Mouse (Mus musculus) layer of hippocampus, adult 2 months (tissue): Measurements from ENCODE around the gene Zfp385c. TPM values are rescaled to one million over a fixed set of nuclear protein-coding genes. Genes with fewer than 3 reads are reported as not detected.

ENCODE experiments used
- DNase-seq, 2 experiments: peaks; one replicate each; pipeline ENCODE4 v3.0.0; 2022; ENCODE audit warnings: low spot score in 2 of 2
- H3K27ac ChIP-seq: fragments of 200-600 bp; 2 replicates; pipeline ENCODE4 v1.8.1; 2022
- H3K4me3 ChIP-seq: fragments of 200-600 bp; 2 replicates; pipeline ENCODE4 v1.8.1; 2022; ENCODE audit warnings: mild to moderate bottlenecking
- CTCF ChIP-seq: fragments of 200-600 bp; conservative IDR thresholded peaks from 2 replicates; pipeline ENCODE4 v1.8.1; 2022; ENCODE audit warnings: antibody characterized with exemption, mild to moderate bottlenecking, moderate library complexity
- total RNA-seq, 2 experiments: library from RNA; stranded (reverse); gene quantifications; 2 replicates each; pipeline ENCODE4 v1.2.3; 2021

The Zfp385c gene
- total RNA-seq, 2 experiments from 2014 or later, result 0.20 to 0.67 TPM

DNA sequence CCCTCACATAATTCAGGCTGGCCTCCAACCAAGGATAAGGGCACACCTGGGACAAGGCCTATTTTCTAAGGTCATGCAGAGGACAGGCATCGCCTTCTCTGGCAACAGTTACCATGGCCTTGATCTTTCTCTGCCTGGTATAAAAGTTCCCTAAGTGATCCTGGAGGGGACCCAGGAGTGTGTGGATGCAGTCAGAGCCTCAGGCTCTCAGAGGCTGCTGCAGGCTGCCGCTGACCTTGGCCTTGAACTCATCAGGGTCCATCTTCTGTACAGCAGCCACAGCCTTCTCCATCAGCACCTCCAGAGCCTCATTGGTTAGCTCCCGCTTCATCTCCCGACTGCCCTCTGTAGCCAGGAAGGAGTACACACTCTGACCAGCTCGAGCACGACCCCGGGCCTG lies 5.7 kb upstream of the Zfp385c start:
- no peak for TF ChIP-seq CTCF
- no peak for DNase-seq
- H3K27ac ChIP-seq, result no peak overlapping the region
- no peak overlapping the region for H3K4me3 ChIP-seq

DNA sequence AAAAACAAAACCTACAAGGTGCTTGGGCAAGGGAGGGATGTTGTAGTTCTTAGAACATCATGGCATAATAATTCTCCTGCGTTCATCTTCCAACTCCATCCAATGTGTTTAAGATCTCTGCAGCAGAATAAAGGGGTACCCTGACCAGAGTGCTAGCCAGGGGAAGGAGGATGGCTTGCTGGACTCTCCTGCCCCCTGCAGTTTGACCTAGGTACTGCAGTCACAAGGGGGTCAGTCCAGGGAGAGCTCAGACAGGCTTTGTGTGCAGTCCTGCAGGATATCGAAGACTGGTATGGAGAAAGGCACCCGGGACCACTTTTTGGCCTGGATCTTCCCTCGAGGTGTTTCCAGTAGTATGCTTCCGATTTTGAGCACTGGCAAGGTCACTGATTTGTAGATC lies 2.7 kb upstream of the Zfp385c start:
- H3K27ac ChIP-seq, result no peak overlapping the region
- H3K4me3 ChIP-seq, result no peak overlapping the region
- peak; percentile 99 for TF ChIP-seq CTCF
- peak; percentile 66 to 87 for DNase-seq

DNA sequence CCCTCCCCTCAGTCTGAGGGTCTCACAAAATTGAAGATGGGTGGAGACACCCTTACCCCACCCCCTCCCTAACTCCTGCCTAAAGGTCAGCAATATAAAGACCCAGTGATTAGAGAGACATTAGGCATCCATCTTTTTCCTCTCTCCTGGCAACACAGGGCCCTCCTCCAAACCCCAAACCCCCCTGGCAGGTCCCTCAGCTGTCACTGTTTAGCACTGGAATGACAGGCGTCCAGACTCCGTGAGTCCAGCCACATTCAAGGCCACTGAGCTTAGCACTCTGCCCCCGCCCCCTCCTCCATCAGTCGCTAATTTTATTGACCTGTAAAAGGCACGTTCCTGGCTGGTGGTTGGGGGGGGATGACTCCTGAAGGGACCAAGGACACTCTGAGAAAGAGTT lies 899 bp upstream of the Zfp385c start:
- TF ChIP-seq CTCF, result no peak
- Histone ChIP-seq H3K27ac (no peak overlapping the region), H3K4me3 (no peak overlapping the region)
- no peak for DNase-seq

DNA sequence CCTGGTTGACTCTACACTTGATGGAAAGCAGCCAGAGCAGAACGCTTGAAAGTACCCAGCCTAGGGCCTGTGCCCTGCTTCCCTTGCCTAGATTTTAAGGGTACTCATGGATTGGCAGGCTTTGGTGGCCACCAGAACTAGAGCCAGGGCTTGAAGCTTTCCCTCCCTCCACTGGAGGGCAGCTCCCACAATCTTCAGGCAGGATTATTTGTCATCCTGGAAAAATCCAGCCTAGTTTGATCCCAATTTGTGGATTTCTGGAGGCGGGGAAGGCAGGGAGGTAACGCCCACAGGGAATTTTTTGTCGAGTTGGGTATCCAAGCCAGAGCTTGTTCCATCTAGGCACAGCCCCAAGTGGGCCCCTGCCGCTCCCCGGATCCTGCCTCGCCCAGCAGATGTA lies 1.9 kb downstream of the Zfp385c start:
- no peak overlapping the region for H3K4me3 ChIP-seq
- H3K27ac ChIP-seq, result no peak overlapping the region
- TF ChIP-seq CTCF, result peak; percentile 57
- DNase-seq, result no peak

DNA sequence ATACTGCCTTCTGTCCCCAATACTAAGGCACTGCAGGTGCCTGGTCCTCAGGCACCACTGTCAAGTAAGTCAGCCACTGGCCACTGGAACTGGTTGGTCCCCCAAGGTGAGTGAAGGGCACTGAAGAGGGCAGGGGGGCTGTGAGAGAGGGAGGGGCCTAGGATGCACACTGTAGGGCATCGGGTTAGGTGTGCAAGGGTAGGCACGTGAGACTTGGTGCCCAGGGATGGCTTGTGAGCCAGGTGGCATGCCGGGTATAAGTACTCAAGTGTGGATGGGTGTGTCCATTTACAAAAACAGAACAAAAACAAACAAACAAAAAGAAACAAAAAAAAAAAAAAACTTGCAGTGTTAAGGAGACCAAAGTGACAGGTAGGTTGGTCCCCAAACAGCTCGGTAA lies 3.8 kb downstream of the Zfp385c start:
- no peak for TF ChIP-seq CTCF
- DNase-seq, result no peak
- Histone ChIP-seq H3K27ac (no peak overlapping the region), H3K4me3 (no peak overlapping the region)

DNA sequence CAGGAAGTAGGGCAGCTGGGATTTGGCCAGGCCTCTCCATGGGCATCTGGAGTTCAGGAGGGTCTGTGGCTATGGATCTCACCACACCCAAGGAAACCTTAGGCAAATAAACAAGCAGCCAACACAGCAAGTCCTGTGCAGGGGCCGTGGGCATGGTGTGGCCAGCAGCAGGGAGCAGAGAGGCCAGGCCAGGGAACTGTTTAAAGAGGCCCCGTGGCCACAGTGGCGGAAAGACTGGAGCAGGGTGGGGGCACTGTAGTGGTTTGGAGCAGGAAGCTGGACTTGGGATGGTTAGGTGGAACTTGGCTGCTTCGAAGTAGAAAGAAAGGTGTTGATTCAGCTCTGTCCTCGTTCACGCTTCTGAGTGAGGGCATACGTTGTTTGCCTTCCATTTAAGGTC lies 5.0 kb downstream of the Zfp385c start:
- no peak overlapping the region for H3K27ac ChIP-seq
- TF ChIP-seq CTCF, result no peak
- no peak overlapping the region for H3K4me3 ChIP-seq
- no peak for DNase-seq

DNA sequence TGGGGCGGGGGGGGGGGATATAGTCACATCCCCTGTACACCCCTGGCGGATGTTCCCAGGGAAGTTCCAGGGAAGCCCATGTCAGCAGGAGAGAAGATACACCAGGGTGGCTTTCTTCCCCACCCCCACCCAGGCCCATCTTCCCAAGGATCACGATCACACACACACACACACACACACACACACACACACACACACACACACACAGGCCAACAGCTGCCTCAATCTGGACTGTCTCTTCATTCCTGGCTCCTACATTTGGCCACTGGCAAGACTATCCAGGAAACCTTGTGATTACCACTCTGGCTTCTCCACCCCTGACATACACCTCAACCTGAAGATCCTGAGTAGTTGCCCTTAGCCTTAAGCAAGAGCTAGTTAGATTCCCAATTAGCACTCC lies 6.9 kb downstream of the Zfp385c start:
- H3K4me3 ChIP-seq, result no peak overlapping the region
- DNase-seq, result no peak
- no peak overlapping the region for H3K27ac ChIP-seq
- no peak for TF ChIP-seq CTCF

DNA sequence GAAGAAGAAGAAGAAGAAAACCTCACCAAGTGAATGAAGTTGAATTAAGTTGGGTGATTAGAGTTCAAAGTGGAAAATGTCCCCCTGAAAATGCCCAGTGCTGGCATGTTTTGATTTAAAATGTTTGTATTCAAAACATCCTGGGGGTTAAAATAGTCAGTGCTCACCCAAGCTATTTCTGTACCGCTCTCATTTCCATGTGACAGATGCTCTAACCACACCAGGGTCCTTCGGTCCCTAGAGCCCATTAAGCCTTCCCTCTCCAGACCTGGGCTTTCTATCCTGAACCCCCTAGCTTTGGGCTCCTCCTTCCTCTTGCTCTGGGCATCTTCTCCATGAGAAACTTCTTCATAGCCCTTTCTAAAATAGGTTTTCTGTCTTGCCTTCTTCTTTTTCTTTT lies 8.2 kb downstream of the Zfp385c start:
- no peak overlapping the region for H3K4me3 ChIP-seq
- no peak for DNase-seq
- no peak overlapping the region for H3K27ac ChIP-seq
- no peak for TF ChIP-seq CTCF

DNA sequence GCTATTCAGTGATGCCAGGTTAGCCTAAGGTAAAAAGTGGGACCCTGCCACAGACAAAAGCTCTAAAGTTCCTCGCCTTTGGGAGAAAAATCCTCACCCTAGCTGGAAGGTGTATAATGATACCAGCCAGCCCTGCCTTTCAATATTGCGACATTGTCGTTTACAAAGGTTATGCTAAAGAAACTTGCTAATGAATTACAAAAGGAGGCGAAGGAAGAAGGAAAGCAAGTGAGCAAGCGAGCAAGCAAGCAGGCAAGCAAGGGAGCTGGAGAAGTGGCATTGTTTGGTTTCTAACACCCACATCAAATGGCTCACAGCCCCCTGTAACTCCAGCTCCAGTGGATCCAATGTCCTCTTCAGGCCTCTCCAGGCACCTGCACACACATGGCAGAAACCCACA lies 9.7 kb downstream of the Zfp385c start:
- TF ChIP-seq CTCF, result no peak
- DNase-seq, result no peak
- H3K27ac ChIP-seq, result no peak overlapping the region
- H3K4me3 ChIP-seq, result no peak overlapping the region

DNA sequence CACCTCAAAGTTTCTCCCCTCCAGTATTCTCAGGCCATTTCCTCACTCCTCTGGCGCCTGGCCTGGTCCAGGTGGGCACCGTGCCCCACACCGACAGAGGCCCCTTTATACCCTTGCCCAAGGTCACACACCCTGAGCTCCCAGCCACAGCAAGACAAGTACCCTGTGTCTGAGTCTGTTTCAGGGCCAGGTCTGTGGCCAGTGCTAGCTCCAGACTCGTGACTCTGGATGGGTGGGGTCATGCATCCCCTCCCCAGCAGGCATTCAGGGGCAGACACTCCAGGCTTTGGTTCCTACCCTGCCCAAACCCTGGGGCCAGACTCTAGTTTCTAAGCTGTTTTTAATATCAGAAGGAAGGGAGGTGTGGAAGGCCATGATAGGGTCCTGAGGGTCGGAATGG lies 10.4 kb downstream of the Zfp385c start:
- DNase-seq, result no peak
- TF ChIP-seq CTCF, result no peak
- H3K27ac ChIP-seq, result no peak overlapping the region
- H3K4me3 ChIP-seq, result no peak overlapping the region

DNA sequence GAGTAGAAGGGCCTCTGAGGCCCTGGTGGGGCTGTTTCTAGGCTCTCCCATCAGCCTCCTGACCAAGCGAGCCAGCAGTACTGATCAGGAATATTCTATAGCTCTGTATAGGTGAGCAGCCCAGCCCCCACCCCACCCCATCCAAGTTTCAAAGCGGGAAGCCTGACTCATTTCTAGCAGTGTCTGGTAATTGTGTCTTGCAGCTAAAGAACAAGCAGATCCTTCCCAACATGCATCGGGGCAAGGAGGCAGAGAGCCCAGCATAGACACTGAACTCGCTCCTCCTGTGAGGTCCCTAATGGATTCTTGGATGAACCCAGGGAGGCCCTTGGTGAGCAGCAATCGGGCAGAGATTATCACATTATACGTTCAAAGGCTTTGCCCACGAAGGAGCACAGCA lies 14.4 kb downstream of the Zfp385c start:
- H3K4me3 ChIP-seq, result no peak overlapping the region
- no peak for TF ChIP-seq CTCF
- H3K27ac ChIP-seq, result no peak overlapping the region
- DNase-seq, result peak in 1 of 2 experiments; percentile 47

DNA sequence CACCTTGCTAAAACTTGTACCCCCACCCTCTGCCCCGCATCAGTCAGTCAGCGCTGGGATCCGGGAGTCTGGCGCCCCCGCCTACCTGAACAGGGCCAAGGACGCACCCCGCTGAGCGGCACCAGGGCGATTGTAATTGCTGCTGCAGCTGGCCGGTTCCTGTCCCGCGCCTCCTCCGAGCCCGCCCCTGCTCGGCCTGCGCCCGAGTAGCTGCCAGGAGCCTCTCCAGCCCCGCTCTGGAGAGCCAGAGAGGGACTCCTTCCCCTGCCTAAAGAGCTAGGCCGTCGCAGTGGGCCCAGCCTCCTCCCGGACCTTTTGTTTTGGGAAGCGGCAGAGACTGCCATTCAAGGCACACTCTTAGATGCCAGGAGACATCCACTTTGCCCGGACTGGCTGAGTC lies 19.1 kb downstream of the Zfp385c start:
- Histone ChIP-seq H3K4me3 (no peak overlapping the region), H3K27ac (peak overlapping the region; percentile 18; the same call in 1 of the 2 replicates)
- TF ChIP-seq CTCF, result no peak
- no peak for DNase-seq

DNA sequence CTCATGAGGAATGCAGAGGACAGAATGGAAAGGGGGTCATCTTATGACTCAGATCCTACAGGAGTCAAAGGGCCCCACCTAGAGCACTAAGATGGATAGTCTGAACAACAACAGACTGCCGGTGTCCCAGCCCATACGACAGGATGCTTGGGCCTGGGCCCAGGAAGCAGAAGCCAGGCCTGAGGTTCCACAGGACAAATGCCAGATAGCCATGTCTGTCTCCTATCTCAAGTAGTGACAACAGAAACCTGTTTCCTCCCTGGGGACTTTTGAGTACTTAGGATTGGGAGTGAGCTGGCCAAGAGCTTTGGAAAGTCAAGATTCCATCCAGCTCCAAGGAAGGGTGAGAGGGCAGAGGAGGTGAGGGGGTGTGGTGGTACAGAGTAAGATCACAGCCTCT lies 20.3 kb downstream of the Zfp385c start:
- TF ChIP-seq CTCF, result no peak
- no peak overlapping the region for H3K4me3 ChIP-seq

DNA sequence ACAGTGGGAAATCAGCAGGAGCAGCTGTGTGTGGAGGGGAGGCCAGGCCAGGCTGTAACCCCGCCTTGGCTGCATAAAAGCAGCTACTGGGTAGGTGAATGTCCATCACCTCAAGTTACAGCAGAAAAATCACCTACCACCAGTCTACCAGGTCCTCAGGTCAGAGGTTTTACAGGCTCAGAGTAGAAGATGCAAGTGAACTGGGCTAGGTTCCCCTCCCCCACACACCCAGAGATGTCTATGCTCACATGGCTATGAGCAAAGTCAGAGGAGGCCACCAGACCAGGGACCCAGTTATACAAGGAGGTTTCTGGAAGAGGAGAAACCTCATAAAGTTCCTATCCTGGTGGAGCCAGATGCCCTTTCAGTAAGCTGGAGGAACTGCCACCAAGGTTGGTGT lies 21.2 kb downstream of the Zfp385c start:
- no peak overlapping the region for H3K4me3 ChIP-seq
- TF ChIP-seq CTCF, result no peak
- H3K27ac ChIP-seq, result no peak overlapping the region
- no peak for DNase-seq

More for the DNA sequence above, 20.3 kb downstream of the Zfp385c start:
- H3K27ac ChIP-seq, result no peak overlapping the region
- DNase-seq, result no peak

DNA sequence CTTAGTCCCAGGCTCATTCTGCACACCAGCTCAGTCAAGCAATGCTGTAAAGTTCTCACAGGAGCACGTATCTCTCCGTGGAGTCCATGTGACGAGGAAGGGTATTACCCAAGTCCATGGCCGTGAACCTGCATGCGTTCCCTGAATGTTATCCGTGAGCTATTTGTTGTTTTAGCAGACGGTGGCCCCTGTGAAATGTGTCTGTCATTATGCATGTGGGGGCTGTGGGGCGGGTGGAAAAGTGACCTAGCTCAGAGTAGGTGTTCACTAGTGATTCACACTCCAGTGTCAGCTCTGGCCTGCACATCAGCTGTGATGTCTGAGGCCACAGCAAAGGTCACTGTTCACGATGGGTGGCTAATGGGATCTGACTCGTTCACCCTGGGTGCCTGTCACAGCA lies 32.4 kb downstream of the Zfp385c start:
- Histone ChIP-seq H3K4me3 (no peak overlapping the region), H3K27ac (no peak overlapping the region)
- TF ChIP-seq CTCF, result no peak
- no peak for DNase-seq
